Mouse (Mus musculus) gastrocnemius, adult 2 months (tissue): ENCODE measurements at regions not wholly inside any gene's neighbourhood (a gene's known extent, or its start where the extent isn't known, plus 50 kb on each side); places are given as distances from the start of the nearest gene placed in this dataset.

Experiments used
- DNase-seq: peaks from one replicate; pipeline ENCODE4 v3.0.0; 2022
- H3K27ac ChIP-seq: fragments of 200-600 bp; 2 replicates; pipeline ENCODE4 v1.8.1; 2022; ENCODE audit warnings: mild to moderate bottlenecking
- H3K4me3 ChIP-seq: fragments of 200-600 bp; 2 replicates; pipeline ENCODE4 v1.8.1; 2022; ENCODE audit warnings: mild to moderate bottlenecking, moderate library complexity
- CTCF ChIP-seq: fragments of 200-600 bp; IDR thresholded peaks from 2 replicates; pipeline ENCODE4 v1.8.1; 2022; ENCODE audit warnings: antibody characterized with exemption, mild to moderate bottlenecking, moderate library complexity
- intact Hi-C: fragments of 180-260 bp; cut with DNase I; formaldehyde crosslinking; loops from one replicate; pipeline ENCODE4 v1.15.1; 2025

GRCm38 (mm10) chr7:138505205-138505604 lies 107.7 kb upstream of the Tcerg1l start:
- H3K27ac ChIP-seq = no peak overlapping the region
- TF ChIP-seq CTCF = no peak
- intact Hi-C loops = no loop called here
- no peak overlapping the region for H3K4me3 ChIP-seq
- DNase-seq = no peak

- no peak for TF ChIP-seq CTCF
- Histone ChIP-seq H3K4me3 (no peak overlapping the region), H3K27ac (no peak overlapping the region)
- intact Hi-C loops = no loop called here
- no peak for DNase-seq
Measured at GRCm38 (mm10) chr7:138503986-138504385, 106.5 kb upstream of the Tcerg1l start.

- H3K27ac ChIP-seq = no peak overlapping the region
- intact Hi-C loops = no loop called here
- no peak for TF ChIP-seq CTCF
- no peak overlapping the region for H3K4me3 ChIP-seq
- DNase-seq = no peak
Measured at GRCm38 (mm10) chr7:138503016-138503415, 105.5 kb upstream of the Tcerg1l start.

- H3K4me3 ChIP-seq = no peak overlapping the region
- no peak overlapping the region for H3K27ac ChIP-seq
- intact Hi-C loops = no loop called here
- no peak for DNase-seq
- no peak for TF ChIP-seq CTCF
Measured at GRCm38 (mm10) chr7:138501347-138502014, 104.0 kb upstream of the Tcerg1l start.

GRCm38 (mm10) chr7:138497771-138498170 lies 100.2 kb upstream of the Tcerg1l start:
- DNase-seq = no peak
- no peak for TF ChIP-seq CTCF
- Histone ChIP-seq H3K4me3 (no peak overlapping the region), H3K27ac (no peak overlapping the region)
- intact Hi-C loops = no loop called here

- intact Hi-C loops = no loop called here
- no peak overlapping the region for H3K4me3 ChIP-seq
- H3K27ac ChIP-seq = no peak overlapping the region
- no peak for DNase-seq
- peak; percentile 32 for TF ChIP-seq CTCF
Measured at GRCm38 (mm10) chr7:138497202-138497601, 99.7 kb upstream of the Tcerg1l start.

GRCm38 (mm10) chr7:138493661-138494060 lies 96.1 kb upstream of the Tcerg1l start:
- TF ChIP-seq CTCF = no peak
- Histone ChIP-seq H3K27ac (no peak overlapping the region), H3K4me3 (no peak overlapping the region)
- intact Hi-C loops = no loop called here
- DNase-seq = no peak

- intact Hi-C loops = no loop called here
- no peak for TF ChIP-seq CTCF
- DNase-seq = no peak
- Histone ChIP-seq H3K4me3 (no peak overlapping the region), H3K27ac (no peak overlapping the region)
Measured at GRCm38 (mm10) chr7:138492261-138492660, 94.7 kb upstream of the Tcerg1l start.

GRCm38 (mm10) chr7:138489471-138489870 lies 91.9 kb upstream of the Tcerg1l start:
- no peak overlapping the region for H3K4me3 ChIP-seq
- intact Hi-C loops = no loop called here
- no peak overlapping the region for H3K27ac ChIP-seq
- no peak for TF ChIP-seq CTCF
- DNase-seq = no peak

- Histone ChIP-seq H3K4me3 (no peak overlapping the region), H3K27ac (no peak overlapping the region)
- no peak for DNase-seq
- intact Hi-C loops = no loop called here
- no peak for TF ChIP-seq CTCF
Measured at GRCm38 (mm10) chr7:138488201-138488720, 90.7 kb upstream of the Tcerg1l start.

GRCm38 (mm10) chr7:138472891-138473455 lies 75.4 kb upstream of the Tcerg1l start:
- intact Hi-C loops = no loop called here
- H3K27ac ChIP-seq = no peak overlapping the region
- TF ChIP-seq CTCF = no peak
- DNase-seq = no peak
- no peak overlapping the region for H3K4me3 ChIP-seq

- TF ChIP-seq CTCF = no peak
- no peak overlapping the region for H3K27ac ChIP-seq
- no peak for DNase-seq
- intact Hi-C loops = no loop called here
- no peak overlapping the region for H3K4me3 ChIP-seq
Measured at GRCm38 (mm10) chr7:138472371-138472770, 74.8 kb upstream of the Tcerg1l start.

- no peak overlapping the region for H3K4me3 ChIP-seq
- H3K27ac ChIP-seq = no peak overlapping the region
- DNase-seq = no peak
- no peak for TF ChIP-seq CTCF
- intact Hi-C loops = no loop called here
Measured at GRCm38 (mm10) chr7:138469211-138469610, 71.7 kb upstream of the Tcerg1l start.

- intact Hi-C loops = no loop called here
- H3K27ac ChIP-seq = no peak overlapping the region
- DNase-seq = no peak
- no peak for TF ChIP-seq CTCF
- no peak overlapping the region for H3K4me3 ChIP-seq
Measured at GRCm38 (mm10) chr7:138468436-138468835, 70.9 kb upstream of the Tcerg1l start.
